Mouse (Mus musculus): Measurements from ENCODE around the gene Dicer1. TPM values are rescaled to one million over a fixed set of nuclear protein-coding genes. Genes with fewer than 3 reads are reported as not detected.

Gene Dicer1
- total RNA-seq, 2 experiments from 2014 or later = 38.9 to 47.5 TPM

DNA sequence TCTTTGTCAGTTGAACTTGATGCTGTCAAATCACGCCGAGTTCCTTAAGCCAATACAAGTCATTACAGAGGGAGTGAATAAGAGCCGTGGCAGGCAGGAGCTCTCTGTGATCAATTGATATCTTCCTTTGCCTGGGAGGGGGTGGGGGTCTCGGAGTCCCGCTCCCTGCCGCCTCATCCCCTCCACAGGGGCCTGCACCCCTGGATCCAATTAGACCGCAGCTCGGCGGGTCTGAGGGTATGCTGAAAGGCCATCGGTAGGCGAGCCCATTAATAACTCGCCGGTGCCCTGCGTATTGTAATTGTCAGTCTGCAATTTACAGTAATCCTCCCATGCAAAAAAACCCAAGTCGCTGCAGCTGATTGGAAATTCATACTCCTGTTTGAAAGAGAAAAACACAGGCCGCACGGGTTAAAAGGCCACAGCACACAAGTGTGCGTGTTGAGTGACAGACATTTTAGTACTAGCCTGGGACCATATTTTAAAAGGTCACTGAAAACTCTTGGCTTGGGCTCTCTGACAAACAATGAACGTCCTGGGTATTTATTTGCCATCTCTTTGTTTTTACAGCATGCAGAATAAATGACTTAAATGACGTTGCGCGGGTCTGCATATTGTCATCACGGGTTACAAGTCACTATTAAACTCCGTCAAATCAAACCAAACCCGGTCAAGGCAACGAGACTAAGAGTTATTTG is 72.5 kb downstream of the Dicer1 start:
- no peak for DNase-seq (ENCODE audit: extremely low spot score in 1 of 2, low spot score in 1 of 2)

DNA sequence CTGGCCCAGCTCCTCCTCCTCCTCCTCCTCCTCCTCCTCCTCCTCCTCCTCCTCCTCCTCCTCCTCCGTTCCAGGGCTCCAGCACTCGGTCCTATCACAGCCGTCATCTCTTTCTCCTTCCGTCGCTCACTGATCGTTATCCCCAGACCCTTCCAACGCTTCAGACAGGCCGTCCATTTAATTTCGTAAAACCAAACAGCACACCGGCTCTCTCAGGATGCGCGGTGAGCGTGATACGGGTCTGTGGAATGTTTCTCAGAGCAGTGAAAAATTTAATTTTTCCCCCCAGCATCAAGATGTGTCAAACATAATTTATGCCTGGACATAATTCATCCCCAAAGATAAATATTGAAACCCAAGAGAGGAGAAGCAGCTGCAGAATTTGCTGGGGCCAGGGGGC is 73.3 kb downstream of the Dicer1 start:
- DNase-seq (ENCODE audit: extremely low spot score in 1 of 2, low spot score in 1 of 2) = no peak

DNA sequence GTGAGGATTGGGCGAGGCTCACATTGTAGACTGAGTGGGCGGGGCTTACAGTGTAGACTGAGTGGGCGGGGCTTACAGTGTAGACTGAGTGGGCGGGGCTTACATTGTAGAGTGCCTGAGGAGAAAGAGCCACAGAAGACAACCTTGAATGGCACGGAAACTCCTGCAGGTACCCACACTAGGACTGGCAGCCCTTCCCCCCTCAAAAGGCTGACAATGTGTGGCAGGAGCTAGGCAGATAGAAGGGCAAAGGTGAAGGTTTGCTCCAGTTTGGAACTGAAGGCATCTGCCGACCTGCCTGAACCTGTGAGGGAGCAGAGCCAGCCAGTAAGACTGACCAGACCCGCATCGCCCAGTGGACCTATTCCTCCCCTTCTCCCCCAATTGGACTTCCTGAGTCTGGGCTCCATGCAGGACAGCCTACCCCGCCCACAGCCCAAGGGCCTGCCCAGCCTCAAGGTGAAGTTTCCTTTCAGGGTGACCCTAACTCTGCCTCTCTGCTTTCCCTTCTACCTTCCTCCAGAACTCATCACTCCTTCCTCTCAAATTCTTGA is 74.3 kb downstream of the Dicer1 start:
- DNase-seq (ENCODE audit: extremely low spot score in 1 of 2, low spot score in 1 of 2) = no peak

DNA sequence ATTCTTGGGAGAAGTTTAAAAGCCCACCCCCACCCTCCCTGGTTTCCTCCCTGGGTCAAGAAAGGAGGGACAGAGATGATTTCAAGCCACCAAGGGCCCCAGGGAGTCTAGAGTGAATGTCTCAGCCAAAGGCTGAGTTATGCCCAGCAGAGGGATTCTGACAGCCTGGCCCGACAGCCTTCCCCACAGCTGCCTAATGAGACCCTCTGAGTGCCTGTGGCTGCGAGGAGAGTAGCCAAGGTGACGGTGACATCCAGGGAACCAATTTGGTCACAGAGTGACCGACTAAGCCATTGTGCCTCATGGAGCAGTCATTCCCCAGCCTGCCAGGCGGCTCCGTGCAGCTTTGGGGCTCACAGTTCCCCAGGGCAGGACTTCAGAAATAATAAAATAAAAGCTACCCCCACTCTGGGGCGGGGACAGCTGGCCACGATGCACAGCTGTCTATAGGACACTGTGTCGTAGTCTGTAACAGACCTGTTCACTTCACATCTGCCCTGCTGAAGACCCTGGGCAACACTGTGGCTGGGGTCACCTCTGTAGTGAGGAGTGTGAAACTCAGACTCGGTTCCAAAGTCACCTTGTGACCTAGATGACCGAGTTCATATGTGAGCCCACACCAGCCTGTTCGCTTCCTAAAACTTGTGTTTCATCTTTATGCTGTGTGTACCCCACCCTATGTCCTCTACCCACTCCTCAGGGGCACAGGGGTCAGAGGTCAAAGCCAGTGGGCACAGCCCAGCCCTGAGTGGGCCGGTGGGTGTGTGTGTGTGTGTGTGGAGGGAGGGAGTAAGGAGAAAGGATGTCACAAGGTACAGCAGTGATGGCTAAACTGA is 75.0 kb downstream of the Dicer1 start:
- DNase-seq (ENCODE audit: extremely low spot score in 1 of 2, low spot score in 1 of 2) = no peak

DNA sequence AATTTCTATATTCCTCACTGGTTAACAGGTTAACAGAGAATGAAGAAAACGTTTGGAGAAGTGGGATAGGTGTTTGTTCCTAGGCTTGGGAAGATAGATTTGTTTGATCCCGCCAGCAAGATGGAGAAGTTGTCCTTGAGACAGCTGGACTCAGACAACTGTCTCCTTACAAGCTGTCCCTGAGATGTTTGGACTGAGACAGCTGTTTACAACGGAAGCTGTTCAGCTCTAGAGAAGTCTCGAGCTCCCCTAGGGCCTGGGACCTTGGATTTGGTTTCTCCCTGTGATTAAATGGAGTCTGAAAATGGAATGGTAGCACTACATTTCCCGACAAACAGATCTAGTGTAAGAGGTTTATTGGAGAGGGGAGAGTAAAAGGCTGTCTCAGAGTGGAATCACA is 78.8 kb downstream of the Dicer1 start:
- DNase-seq (ENCODE audit: extremely low spot score in 1 of 2, low spot score in 1 of 2) = no peak

DNA sequence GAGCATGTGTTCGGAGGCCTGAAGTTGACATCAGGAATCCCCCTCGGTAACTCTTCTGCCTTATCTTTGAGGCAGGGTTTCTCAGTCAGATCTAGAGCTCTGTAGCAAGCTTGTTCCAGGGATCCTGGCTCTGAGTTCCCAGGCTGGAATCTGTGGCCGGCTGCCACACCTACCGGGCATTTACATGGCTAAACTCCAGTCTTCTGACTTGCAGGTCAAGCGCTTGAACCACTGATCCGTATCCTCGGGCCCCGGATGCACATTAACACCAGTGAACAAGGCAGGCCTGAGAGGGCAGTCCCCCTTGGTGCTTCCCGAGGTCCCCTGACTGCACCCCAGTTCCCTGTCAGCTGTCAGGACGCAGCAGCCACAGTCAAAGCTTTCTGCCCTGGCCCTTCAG is 79.3 kb downstream of the Dicer1 start:
- no peak for DNase-seq (ENCODE audit: extremely low spot score in 1 of 2, low spot score in 1 of 2)

DNA sequence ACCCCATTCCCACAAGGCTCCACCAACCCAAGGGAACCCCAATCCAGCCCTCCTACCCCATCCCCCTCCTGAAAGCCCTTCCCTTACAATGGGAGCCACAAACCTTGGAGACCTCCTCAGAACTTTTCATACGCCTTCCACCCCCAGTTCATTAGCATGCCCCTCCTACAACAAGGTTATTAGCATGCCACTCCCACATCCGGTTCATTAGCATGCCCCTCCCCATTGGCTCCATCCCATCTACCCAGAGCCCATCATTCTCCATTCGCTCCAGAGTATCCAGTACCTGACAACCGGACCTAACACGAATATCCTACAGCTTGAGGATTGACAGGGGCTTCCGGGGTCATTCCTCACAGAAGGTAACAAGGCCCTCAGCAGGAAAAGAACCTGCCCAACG is 83.9 kb downstream of the Dicer1 start:
- no peak for DNase-seq (ENCODE audit: extremely low spot score in 1 of 2, low spot score in 1 of 2)

DNA sequence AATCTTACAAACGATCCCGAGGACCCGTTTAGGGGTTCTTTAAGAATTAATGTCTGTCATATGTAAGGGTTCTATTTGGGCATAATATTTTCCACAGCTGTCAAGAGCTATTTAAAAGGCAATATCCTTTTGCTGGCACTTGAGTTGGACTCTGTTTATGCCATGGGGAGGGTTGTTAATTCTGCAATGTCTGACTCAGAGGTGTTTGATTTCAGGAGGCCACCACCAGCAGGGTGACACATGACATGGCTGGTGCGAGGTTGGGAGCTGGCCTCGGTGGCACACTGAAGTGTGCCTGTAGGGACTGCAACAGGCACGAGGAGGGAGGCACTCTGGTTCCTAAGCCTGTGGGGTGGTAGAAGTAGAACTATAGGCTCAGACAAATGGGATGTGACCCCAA is 85.8 kb downstream of the Dicer1 start:
- DNase-seq (ENCODE audit: extremely low spot score in 1 of 2, low spot score in 1 of 2) = no peak

DNA sequence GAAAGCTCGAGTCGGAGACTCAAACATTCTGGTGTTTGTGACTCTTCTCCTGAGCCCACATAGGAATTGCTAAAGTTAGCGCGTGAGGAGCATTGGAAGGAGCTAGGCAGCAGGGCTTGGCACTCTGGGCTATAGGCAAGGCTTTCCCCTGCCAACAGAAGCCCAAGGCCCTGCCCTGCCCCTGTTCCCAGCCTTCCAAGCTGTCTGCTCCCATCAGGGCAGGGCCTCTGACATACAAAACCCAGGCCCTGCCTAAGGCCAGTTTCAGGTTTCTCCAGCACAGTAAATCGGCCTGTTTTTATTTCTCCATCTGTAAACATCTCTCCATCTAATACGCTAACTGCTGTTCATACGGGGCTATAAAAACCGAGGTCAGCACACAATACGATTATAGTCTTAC is 86.2 kb downstream of the Dicer1 start:
- no peak for DNase-seq (ENCODE audit: extremely low spot score in 1 of 2, low spot score in 1 of 2)

DNA sequence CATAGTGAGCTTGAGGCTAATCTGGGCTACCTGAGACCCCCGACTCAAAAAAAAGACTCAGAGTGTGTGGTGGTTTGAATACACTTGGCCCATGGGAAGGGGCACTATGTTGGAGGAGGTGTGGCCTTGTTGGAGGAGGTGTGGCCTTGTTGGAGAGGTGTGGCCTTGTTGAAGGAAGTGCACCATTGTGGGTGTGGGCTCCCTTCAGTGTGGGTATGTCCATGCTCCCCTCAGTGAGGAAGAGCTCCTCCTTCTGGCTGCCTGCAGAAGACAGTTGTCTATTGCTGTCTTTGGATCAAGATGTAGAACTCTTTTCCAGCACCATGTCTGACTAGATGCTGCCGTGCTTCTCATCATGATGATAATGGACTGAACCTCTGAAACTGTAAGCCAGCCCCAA is 95.6 kb downstream of the Dicer1 start:
- no peak for DNase-seq (ENCODE audit: extremely low spot score in 1 of 2, low spot score in 1 of 2)

DNA sequence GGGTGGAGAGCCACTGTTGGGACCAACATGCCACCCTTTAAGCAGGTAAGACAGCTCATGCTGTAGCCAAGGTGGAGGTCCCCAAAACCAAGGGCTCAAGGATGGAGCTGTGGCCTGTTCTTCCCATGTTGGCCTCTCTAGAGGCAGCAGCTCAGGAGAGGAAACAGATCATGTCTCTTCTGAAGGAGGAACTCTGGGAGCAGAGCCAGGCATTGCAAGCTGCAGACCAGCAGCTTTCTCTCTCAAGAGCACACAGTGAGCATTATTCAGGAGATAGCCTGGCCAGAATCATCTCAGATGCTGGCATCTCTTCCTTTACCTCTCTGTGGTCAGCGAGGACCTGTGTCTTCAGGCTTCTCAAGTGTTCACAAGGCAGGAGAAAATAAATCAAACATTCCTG is 96.7 kb downstream of the Dicer1 start:
- no peak for DNase-seq (ENCODE audit: extremely low spot score in 1 of 2, low spot score in 1 of 2)

DNA sequence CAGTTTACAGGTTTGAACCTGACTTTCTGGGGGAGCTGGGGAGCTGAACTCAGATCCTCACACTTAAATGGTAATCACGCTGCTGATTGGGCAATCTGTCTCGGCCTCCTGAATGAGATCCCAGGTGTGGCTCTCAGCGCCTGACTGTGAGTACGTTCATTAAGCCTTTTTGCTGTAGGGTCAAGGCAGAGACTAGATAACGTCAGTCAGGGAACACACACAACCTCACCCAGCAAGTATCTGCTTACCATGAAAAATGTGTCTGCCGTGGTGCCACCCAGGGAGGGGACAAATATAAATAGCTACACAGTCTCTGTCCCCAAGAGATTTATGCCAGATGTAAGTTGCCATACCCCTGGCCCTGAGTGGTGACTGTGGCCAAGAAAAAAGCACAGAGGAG is 99.7 kb downstream of the Dicer1 start:
- no peak for DNase-seq (ENCODE audit: extremely low spot score in 1 of 2, low spot score in 1 of 2)

DNA sequence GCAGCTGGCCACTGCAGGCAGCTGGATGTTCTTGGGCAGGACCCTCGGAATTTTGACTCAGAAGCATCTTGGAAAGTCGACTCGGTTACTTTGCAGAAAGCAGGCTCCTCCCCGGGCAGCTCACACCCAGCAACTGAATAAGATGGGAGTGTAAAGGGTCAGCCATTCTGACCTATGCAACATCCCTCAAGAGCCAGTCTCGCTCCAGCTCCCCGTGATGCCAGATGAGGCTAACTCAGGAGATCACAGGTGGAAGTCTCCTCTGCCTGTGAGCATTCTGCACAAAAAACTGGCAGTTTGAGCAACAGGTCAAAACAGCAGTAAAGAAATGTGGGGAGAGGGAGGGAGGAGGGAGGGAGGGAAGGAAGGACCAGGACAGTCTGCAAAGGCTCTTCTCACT is 100.5 kb downstream of the Dicer1 start:
- DNase-seq (ENCODE audit: extremely low spot score in 1 of 2, low spot score in 1 of 2) = no peak

DNA sequence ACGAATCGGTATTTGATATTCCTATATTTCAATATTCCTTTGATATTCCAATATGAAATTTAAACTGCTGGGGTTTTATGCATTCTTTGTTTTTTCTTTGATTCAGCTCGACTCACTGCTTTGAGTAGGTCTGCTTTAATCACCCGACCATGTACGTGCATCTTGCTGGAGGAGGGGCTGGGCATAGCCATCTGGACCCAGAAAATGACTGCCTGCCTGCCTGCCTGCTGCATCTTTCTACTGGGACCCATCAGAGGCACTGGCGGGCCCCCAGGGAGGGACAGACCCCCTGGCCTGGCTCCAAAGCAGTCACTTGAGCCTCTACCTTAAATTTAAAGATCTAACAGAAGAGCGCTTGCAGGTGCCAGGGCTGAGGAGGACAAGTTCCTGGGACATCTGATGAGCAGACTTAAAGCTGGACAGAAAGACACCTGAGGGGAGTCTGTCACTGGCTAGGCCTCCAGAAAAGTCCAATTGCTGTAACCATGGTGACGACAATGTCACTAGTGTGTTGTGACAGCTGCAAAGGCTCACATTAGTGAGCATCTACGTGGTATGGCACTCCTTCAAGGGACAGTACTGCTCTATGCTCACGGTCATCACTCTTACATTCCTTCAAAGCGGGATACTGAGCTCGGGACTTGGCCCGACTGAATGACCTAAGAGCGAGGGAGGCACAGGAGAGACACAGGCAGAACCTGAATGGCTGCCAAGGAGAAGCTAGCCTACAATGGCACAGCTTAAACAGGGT is 101.1 kb downstream of the Dicer1 start:
- DNase-seq (ENCODE audit: extremely low spot score in 1 of 2, low spot score in 1 of 2) = no peak

DNA sequence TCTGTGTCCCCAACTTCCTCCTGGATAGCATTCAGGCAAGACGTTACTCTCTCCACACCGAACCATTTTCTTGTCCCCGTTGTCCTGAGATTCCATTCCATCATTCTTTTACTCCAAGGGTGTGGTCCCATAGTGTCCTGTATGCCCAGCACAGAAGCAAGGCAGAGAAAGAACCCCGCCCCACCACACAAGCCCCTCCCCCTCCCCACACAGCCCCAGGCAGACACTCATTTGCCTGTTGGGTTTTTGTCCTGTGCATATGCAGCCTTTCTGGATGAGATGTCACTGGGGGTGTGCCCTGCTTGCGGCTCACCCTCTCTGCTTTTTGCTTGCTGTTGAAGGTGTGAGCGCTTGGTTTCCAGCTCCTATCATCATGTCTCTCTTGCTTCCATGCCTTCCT is 103.4 kb downstream of the Dicer1 start:
- no peak for DNase-seq (ENCODE audit: extremely low spot score in 1 of 2, low spot score in 1 of 2)

DNA sequence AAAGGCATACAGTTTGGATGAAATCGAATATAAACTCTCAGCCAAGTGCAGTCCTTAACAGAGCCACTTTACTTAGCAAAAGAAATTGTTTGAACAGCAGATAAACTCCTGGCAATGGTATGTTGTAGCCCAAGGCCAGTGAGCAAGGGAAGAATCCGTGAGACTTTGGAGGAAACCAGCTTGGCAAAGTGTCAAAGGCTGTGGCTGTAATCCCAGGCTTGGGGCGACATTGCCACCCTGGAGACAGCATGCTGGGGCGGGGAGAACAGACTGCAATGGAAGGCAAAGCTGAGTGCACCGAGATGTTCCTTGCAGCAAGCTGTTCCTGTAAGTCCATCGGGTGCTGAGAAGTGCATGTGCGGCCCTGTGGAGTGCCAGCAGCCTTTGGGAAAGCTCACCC is 109.4 kb downstream of the Dicer1 start:
- DNase-seq (ENCODE audit: extremely low spot score in 1 of 2, low spot score in 1 of 2) = peak in 1 of 2 experiments; percentile 20

DNA sequence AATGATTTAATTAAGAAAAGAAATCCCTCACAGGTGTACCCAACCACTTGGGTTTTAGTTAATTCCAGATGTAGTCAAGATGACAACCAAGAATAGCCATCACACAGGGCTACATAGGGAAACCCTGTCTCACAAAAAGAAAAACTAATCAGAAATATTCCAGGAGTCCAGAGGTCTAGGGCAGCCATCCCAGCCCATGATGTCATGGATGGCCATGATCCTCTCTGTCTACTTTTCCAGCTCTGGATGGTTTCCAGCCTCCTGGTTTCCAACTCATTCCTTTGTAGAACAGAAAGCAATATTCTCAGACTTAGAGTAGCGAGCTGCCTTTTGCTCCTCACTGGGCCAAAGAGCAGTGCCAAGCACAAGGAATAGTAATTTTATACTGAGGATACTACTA is 110.8 kb downstream of the Dicer1 start:
- DNase-seq (ENCODE audit: extremely low spot score in 1 of 2, low spot score in 1 of 2) = no peak

DNA sequence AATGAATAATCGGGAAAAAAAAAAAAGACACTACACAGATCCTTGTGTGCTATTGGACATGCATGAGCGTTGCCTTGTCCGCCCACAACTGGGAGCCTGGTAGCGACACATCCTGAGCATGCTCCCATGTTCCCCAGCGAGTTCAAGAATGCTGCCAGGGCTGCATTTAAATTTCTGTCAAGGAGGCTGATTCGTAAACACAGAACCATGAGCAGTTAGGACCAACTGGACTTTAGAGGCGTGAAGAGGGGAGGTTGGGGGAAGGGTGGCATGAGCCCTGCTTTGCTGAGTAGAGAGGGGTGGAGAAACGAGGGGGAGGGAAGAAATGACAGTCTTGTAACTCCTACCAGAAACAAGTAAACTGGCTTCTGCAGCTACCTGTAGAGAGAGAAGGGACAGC is 113.6 kb downstream of the Dicer1 start:
- no peak for DNase-seq (ENCODE audit: extremely low spot score in 1 of 2, low spot score in 1 of 2)
